Mouse (Mus musculus) ES-Bruce4 (cell line): ENCODE results near the gene Ston2. TPM values are rescaled to one million over a fixed set of nuclear protein-coding genes. Genes with fewer than 3 reads are reported as not detected.

Source experiments
- H3K27ac ChIP-seq: 2 replicates; pipeline ENCODE4 v1.5.1; 2012; ENCODE audit warnings: low read length, inconsistent platforms; ENCODE audit not compliant: insufficient read depth
- H3K27me3 ChIP-seq: 2 replicates; pipeline ENCODE4 v1.6.1; 2012; ENCODE audit warnings: mild to moderate bottlenecking, low read length, inconsistent platforms; ENCODE audit not compliant: control insufficient read depth, poor library complexity, insufficient read depth, severe bottlenecking
- H3K36me3 ChIP-seq: 2 replicates; pipeline ENCODE4 v1.6.1; 2012; ENCODE audit warnings: inconsistent platforms, mild to moderate bottlenecking, low read length, moderate library complexity; ENCODE audit not compliant: control insufficient read depth, poor library complexity, insufficient read depth, severe bottlenecking
- H3K4me1 ChIP-seq: one replicate; pipeline ENCODE4 v1.8.1; 2011; ENCODE audit warnings: low read length; ENCODE audit not compliant: control insufficient read depth, insufficient read depth
- H3K4me3 ChIP-seq: 2 replicates; pipeline ENCODE4 v1.5.1; 2011; ENCODE audit warnings: low read depth, mild to moderate bottlenecking, low read length
- H3K9ac ChIP-seq: 2 replicates; pipeline ENCODE4 v1.6.1; 2012; ENCODE audit warnings: low read depth, mild to moderate bottlenecking, inconsistent platforms; ENCODE audit not compliant: poor library complexity, severe bottlenecking
- H3K9me3 ChIP-seq: replicated peaks from 2 replicates; pipeline ENCODE4 v1.6.1; 2012; ENCODE audit warnings: mild to moderate bottlenecking, low read length, inconsistent platforms; ENCODE audit not compliant: control insufficient read depth, poor library complexity, insufficient read depth, severe bottlenecking
- CTCF ChIP-seq: IDR thresholded peaks from one replicate; pipeline ENCODE4 v1.8.1; 2011; ENCODE audit warnings: low read depth, low read length
- EP300 ChIP-seq: IDR thresholded peaks from 2 replicates; pipeline ENCODE4 v1.6.1; 2011; ENCODE audit warnings: low read depth, low read length; ENCODE audit not compliant: insufficient read depth
- POLR2A ChIP-seq: IDR thresholded peaks from one replicate; pipeline ENCODE4 v1.8.1; 2011; ENCODE audit warnings: low read length; ENCODE audit not compliant: insufficient read depth
- polyA plus RNA-seq: library from polyadenylated mRNA; stranded (reverse); fragments of >200 nt; gene quantifications from 2 replicates; pipeline ENCODE4 v1.2.4, GENCODE M21; 2011; ENCODE audit warnings: low read depth; ENCODE audit not compliant: missing spikeins, insufficient read depth, insufficient read length

The Ston2 gene
- polyA plus RNA-seq, 1 experiment = 21.8 TPM

- TF ChIP-seq CTCF (no peak), EP300 (no peak), POLR2A (no peak)
- no peak overlapping the region for H3K27ac ChIP-seq
Measured at GRCm38 (mm10) chr12:91774811-91775284, 13.3 kb downstream of the Ston2 start.

GRCm38 (mm10) chr12:91768871-91769270 is 19.3 kb downstream of the Ston2 start:
- no peaks in the 10 kb centered on the region for H3K4me1 ChIP-seq
- TF ChIP-seq EP300 (no peak), CTCF (no peak), POLR2A (no peak)
- no peak overlapping the region for H3K27ac ChIP-seq
- no peak overlapping the region for H3K9ac ChIP-seq
- no peaks in the 10 kb centered on the region for H3K36me3 ChIP-seq
- no peaks in the 10 kb centered on the region for H3K27me3 ChIP-seq
- no peak overlapping the region for H3K4me3 ChIP-seq
- H3K9me3 ChIP-seq = no peaks in the 10 kb centered on the region

More at GRCm38 (mm10) chr12:91774811-91775284, 13.3 kb downstream of the Ston2 start:
- Histone ChIP-seq H3K27me3 (no peaks in the 10 kb centered on the region), H3K9me3 (no peaks in the 10 kb centered on the region), H3K4me3 (no peak overlapping the region), H3K36me3 (no peaks in the 10 kb centered on the region), H3K4me1 (no peaks in the 10 kb centered on the region), H3K9ac (no peak overlapping the region)

GRCm38 (mm10) chr12:91768176-91768575 is 20.0 kb downstream of the Ston2 start:
- no peak for TF ChIP-seq CTCF
- TF ChIP-seq EP300 = no peak
- TF ChIP-seq POLR2A = no peak
- Histone ChIP-seq H3K4me1 (no peaks in the 10 kb centered on the region), H3K27ac (no peak overlapping the region), H3K4me3 (no peak overlapping the region), H3K9me3 (no peaks in the 10 kb centered on the region), H3K9ac (no peak overlapping the region), H3K36me3 (no peaks in the 10 kb centered on the region), H3K27me3 (no peaks in the 10 kb centered on the region)

GRCm38 (mm10) chr12:91766338-91767107 is 21.7 kb downstream of the Ston2 start:
- no peaks in the 10 kb centered on the region for H3K27me3 ChIP-seq
- H3K9ac ChIP-seq = no peak overlapping the region
- no peaks in the 10 kb centered on the region for H3K36me3 ChIP-seq
- no peaks in the 10 kb centered on the region for H3K9me3 ChIP-seq
- H3K4me3 ChIP-seq = no peak overlapping the region
- no peak for TF ChIP-seq EP300
- no peak for TF ChIP-seq POLR2A
- no peak for TF ChIP-seq CTCF
- H3K27ac ChIP-seq = no peak overlapping the region
- H3K4me1 ChIP-seq = no peaks in the 10 kb centered on the region

- no peak for TF ChIP-seq CTCF
- TF ChIP-seq EP300 = no peak
- TF ChIP-seq POLR2A = no peak
- Histone ChIP-seq H3K27me3 (no peaks in the 10 kb centered on the region), H3K27ac (no peak overlapping the region), H3K9me3 (no peaks in the 10 kb centered on the region), H3K36me3 (no peaks in the 10 kb centered on the region), H3K4me1 (no peaks in the 10 kb centered on the region), H3K4me3 (no peak overlapping the region), H3K9ac (no peak overlapping the region)
Measured at GRCm38 (mm10) chr12:91765504-91765903, 22.7 kb downstream of the Ston2 start.

- H3K4me3 ChIP-seq = no peak overlapping the region
- H3K27me3 ChIP-seq = no peaks in the 10 kb centered on the region
- H3K9ac ChIP-seq = no peak overlapping the region
- TF ChIP-seq POLR2A (no peak), EP300 (no peak), CTCF (no peak)
- no peak overlapping the region for H3K27ac ChIP-seq
- no peaks in the 10 kb centered on the region for H3K36me3 ChIP-seq
- H3K4me1 ChIP-seq = no peaks in the 10 kb centered on the region
- no peaks in the 10 kb centered on the region for H3K9me3 ChIP-seq
Measured at GRCm38 (mm10) chr12:91765054-91765453, 23.1 kb downstream of the Ston2 start.
